Mouse (Mus musculus) ES-E14 (cell line): ENCODE results near the gene Pax4.

Experiments
- CHD2 ChIP-seq: IDR thresholded peaks from 2 replicates; pipeline ENCODE4 v1.6.1; 2014; ENCODE audit warnings: mild to moderate bottlenecking, low read depth, low read length, inconsistent platforms
- HCFC1 ChIP-seq: IDR thresholded peaks from 2 replicates; pipeline ENCODE4 v1.6.1; 2012; ENCODE audit warnings: low read length, inconsistent platforms, borderline replicate concordance; ENCODE audit not compliant: insufficient read depth
- MAFK ChIP-seq: IDR thresholded peaks from 2 replicates; pipeline ENCODE4 v1.6.1; 2014; ENCODE audit warnings: mild to moderate bottlenecking, low read depth, low read length, inconsistent platforms; ENCODE audit not compliant: insufficient read depth
- ZC3H11A ChIP-seq: IDR thresholded peaks from 2 replicates; pipeline ENCODE4 v1.6.1; 2012; ENCODE audit warnings: low read depth, mild to moderate bottlenecking, inconsistent platforms, low read length, borderline replicate concordance
- ZNF384 ChIP-seq: IDR thresholded peaks from 2 replicates; pipeline ENCODE4 v1.6.1; 2012; ENCODE audit warnings: low read depth, low read length, inconsistent platforms

- TF ChIP-seq ZNF384 (no peak), MAFK (no peak), ZC3H11A (no peak), HCFC1 (no peak), CHD2 (no peak)
These were observed 52.9 kb downstream of the Pax4 start for GRCm38 (mm10) chr6:28396051-28396852.
